Mouse (Mus musculus) 3T3-L1 (cell line): ENCODE data around the gene Spg21.

Experiments used
- DNase-seq: peaks from one replicate; pipeline ENCODE4 v3.0.0-alpha.2; 2015; ENCODE audit warnings: low read depth, low spot score

Gene Spg21

GRCm38 (mm10) chr9:65460732-65461442 is at the start of gene Spg21:
TSS of gene Spg21 (plus strand) at chr9:65460947.
- peak; percentile 92 for DNase-seq

- no peak for DNase-seq
These were observed 49.4 kb upstream of the Spg21 start for GRCm38 (mm10) chr9:65411326-65411725.

GRCm38 (mm10) chr9:65417738-65418137 is 43.0 kb upstream of the Spg21 start:
- DNase-seq, result no peak

GRCm38 (mm10) chr9:65419633-65420032 is 41.1 kb upstream of the Spg21 start:
- no peak for DNase-seq

GRCm38 (mm10) chr9:65422760-65423501 is 37.8 kb upstream of the Spg21 start, which contains the start of gene Slc51b:
TSS of gene Slc51b (minus strand) at chr9:65422955.
- no peak for DNase-seq

GRCm38 (mm10) chr9:65424393-65424792 is 36.4 kb upstream of the Spg21 start:
- DNase-seq, result no peak

GRCm38 (mm10) chr9:65427511-65427910 is 33.2 kb upstream of the Spg21 start:
- no peak for DNase-seq

- DNase-seq, result no peak
These were observed 32.7 kb upstream of the Spg21 start for GRCm38 (mm10) chr9:65428003-65428402.

GRCm38 (mm10) chr9:65430401-65430800 is 30.3 kb upstream of the Spg21 start:
- peak; percentile 55 for DNase-seq

- no peak for DNase-seq
These were observed 29.8 kb upstream of the Spg21 start for GRCm38 (mm10) chr9:65430921-65431320.

GRCm38 (mm10) chr9:65432236-65432635 is 28.5 kb upstream of the Spg21 start:
- peak; percentile 90 for DNase-seq

GRCm38 (mm10) chr9:65434140-65434539 is 26.6 kb upstream of the Spg21 start:
- DNase-seq, result peak; percentile 78

- no peak for DNase-seq
These were observed 25.5 kb upstream of the Spg21 start for GRCm38 (mm10) chr9:65435211-65435610.

- DNase-seq, result peak; percentile 93
These were observed 25.0 kb upstream of the Spg21 start, which contains the start of gene Mtfmt for GRCm38 (mm10) chr9:65435671-65436301. TSS of gene Mtfmt (plus strand) at chr9:65435782.

- DNase-seq, result peak; percentile 35
These were observed 16.1 kb upstream of the Spg21 start for GRCm38 (mm10) chr9:65444692-65445091.

- DNase-seq, result no peak
These were observed 12.8 kb upstream of the Spg21 start for GRCm38 (mm10) chr9:65447951-65448350.

- no peak for DNase-seq
These were observed 1.8 kb upstream of the Spg21 start for GRCm38 (mm10) chr9:65458975-65459374.

- DNase-seq, result no peak
These were observed 549 bp upstream of the Spg21 start for GRCm38 (mm10) chr9:65460198-65460597.

- DNase-seq, result peak; percentile 5
These were observed 1.8 kb downstream of the Spg21 start for GRCm38 (mm10) chr9:65462544-65462943.

GRCm38 (mm10) chr9:65464161-65464560 is 3.4 kb downstream of the Spg21 start:
- DNase-seq, result peak; percentile 90

- no peak for DNase-seq
These were observed 4.5 kb downstream of the Spg21 start for GRCm38 (mm10) chr9:65465241-65465640.

- DNase-seq, result no peak
These were observed 6.9 kb downstream of the Spg21 start for GRCm38 (mm10) chr9:65467686-65468085.
